Mouse (Mus musculus): ENCODE measurements around the gene Olfr301. TPM values are rescaled to one million over a fixed set of nuclear protein-coding genes. Genes with fewer than 3 reads are reported as not detected.

Olfr301 gene
- polyA plus RNA-seq, 2 experiments = not detected

DNA sequence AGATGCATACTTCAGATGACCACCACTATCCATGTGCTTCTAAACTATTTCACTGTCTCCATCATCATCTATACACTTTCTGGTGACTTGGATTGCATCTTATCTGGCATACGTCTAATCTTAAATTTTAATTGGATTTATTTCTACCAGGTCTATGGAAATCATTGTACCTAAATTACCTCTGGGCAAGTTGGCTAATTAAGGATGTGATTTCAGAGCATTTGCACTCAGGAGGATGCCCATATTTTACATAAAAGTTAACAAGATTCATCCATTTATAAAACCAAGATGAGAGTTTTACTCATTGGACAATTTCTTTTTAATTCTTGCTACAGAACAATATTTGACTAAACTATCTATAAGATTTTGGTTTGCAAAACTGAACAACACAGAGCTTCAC, 56.0 kb downstream of the Olfr301 start, which contains the start of gene Olfr299:
Olfr299 (plus strand) TSS at position 301 of the 400 bp plus-strand sequence.
- Histone ChIP-seq H3K4me1 (ENCODE audit: control insufficient read depth, insufficient read depth, low read length) (no peaks in the 10 kb centered on the region), H3K4me3 (replicated peaks; ENCODE audit: low read length) (no peak within 1 kb of the TSS), H3K36me3 (ENCODE audit: control insufficient read depth, insufficient read depth, low read length) (no peaks in the 10 kb centered on the region), H3K9me3 (ENCODE audit: control insufficient read depth, low read length) (no peaks in the 10 kb centered on the region), H3K27me3 (ENCODE audit: control insufficient read depth, insufficient read depth, low read length) (no peaks in the 10 kb centered on the region), H3K4me2 (replicated peaks; ENCODE audit: low read depth, low read length, severe bottlenecking) (no peak within 1 kb of the TSS), H3K27ac (replicated peaks; ENCODE audit: low read depth, low read length) (no peak within 1 kb of the TSS), H3K9ac (ENCODE audit: low read depth, low read length, severe bottlenecking) (no peak within 1 kb of the TSS)
- DNase-seq (ENCODE audit: low spot score) = no peak
- WGBS = 83% methylated on average over 1 of the region's 1 CpGs
- ATAC-seq (ENCODE audit: low FRiP score, low read depth) = no peak
- no peak for TF ChIP-seq POLR2A (IDR thresholded peaks at IDR 0.05; ENCODE audit: borderline replicate concordance, extremely low read depth, insufficient read depth, insufficient read length)

Other genes with a start within 250 kb of the Olfr301 start
- not detected in 2 replicates for gene Vmn2r75, start 232.1 kb upstream of the Olfr301 start, polyA plus RNA-seq (2012; rRNA removed)
- not detected in 2 replicates for gene Vmn2r75, start 232.1 kb upstream of the Olfr301 start, polyA plus RNA-seq (2014; fragmentation: Nextera tagmentation; extraction: Ambion mirVana)
- gene Vmn2r76, start 157.5 kb upstream of the Olfr301 start, polyA plus RNA-seq (2012; rRNA removed) = not detected in 2 replicates
- not detected in 2 replicates for gene Vmn2r76, start 157.5 kb upstream of the Olfr301 start, polyA plus RNA-seq (2014; fragmentation: Nextera tagmentation; extraction: Ambion mirVana)
- not detected in 2 replicates for gene Olfr310, start 126.7 kb upstream of the Olfr301 start, polyA plus RNA-seq (2012; rRNA removed)
- not detected in 2 replicates for gene Olfr310, start 126.7 kb upstream of the Olfr301 start, polyA plus RNA-seq (2014; fragmentation: Nextera tagmentation; extraction: Ambion mirVana)
- not detected in 2 replicates for gene Olfr309, start 90.1 kb upstream of the Olfr301 start, polyA plus RNA-seq (2012; rRNA removed)
- gene Olfr309, start 90.1 kb upstream of the Olfr301 start, polyA plus RNA-seq (2014; fragmentation: Nextera tagmentation; extraction: Ambion mirVana) = not detected in 2 replicates
- gene Olfr308, start 78.2 kb upstream of the Olfr301 start, polyA plus RNA-seq (2012; rRNA removed) = not detected in 2 replicates
- gene Olfr308, start 78.2 kb upstream of the Olfr301 start, polyA plus RNA-seq (2014; fragmentation: Nextera tagmentation; extraction: Ambion mirVana) = not detected in 2 replicates
- not detected in 2 replicates for gene Olfr307, start 66.3 kb upstream of the Olfr301 start, polyA plus RNA-seq (2012; rRNA removed)
- gene Olfr307, start 66.3 kb upstream of the Olfr301 start, polyA plus RNA-seq (2014; fragmentation: Nextera tagmentation; extraction: Ambion mirVana) = not detected in 2 replicates
- gene Olfr305, start 36.9 kb upstream of the Olfr301 start, polyA plus RNA-seq (2012; rRNA removed) = not detected in 2 replicates
- not detected in 2 replicates for gene Olfr305, start 36.9 kb upstream of the Olfr301 start, polyA plus RNA-seq (2014; fragmentation: Nextera tagmentation; extraction: Ambion mirVana)
- not detected in 2 replicates for gene Olfr304, start 17.2 kb upstream of the Olfr301 start, polyA plus RNA-seq (2012; rRNA removed)
- gene Olfr304, start 17.2 kb upstream of the Olfr301 start, polyA plus RNA-seq (2014; fragmentation: Nextera tagmentation; extraction: Ambion mirVana) = not detected in 2 replicates
- gene Olfr303, start 6.1 kb upstream of the Olfr301 start, polyA plus RNA-seq (2012; rRNA removed) = not detected in 2 replicates
- not detected in 2 replicates for gene Olfr303, start 6.1 kb upstream of the Olfr301 start, polyA plus RNA-seq (2014; fragmentation: Nextera tagmentation; extraction: Ambion mirVana)
- gene Olfr299, start 56.1 kb downstream of the Olfr301 start, polyA plus RNA-seq (2012; rRNA removed) = not detected in 2 replicates
- not detected in 2 replicates for gene Olfr299, start 56.1 kb downstream of the Olfr301 start, polyA plus RNA-seq (2014; fragmentation: Nextera tagmentation; extraction: Ambion mirVana)
- not detected in 2 replicates for gene Olfr298, start 88.6 kb downstream of the Olfr301 start, polyA plus RNA-seq (2012; rRNA removed)
- not detected in 2 replicates for gene Olfr298, start 88.6 kb downstream of the Olfr301 start, polyA plus RNA-seq (2014; fragmentation: Nextera tagmentation; extraction: Ambion mirVana)
- gene Olfr297, start 116.1 kb downstream of the Olfr301 start, polyA plus RNA-seq (2012; rRNA removed) = not detected in 2 replicates
- not detected in 2 replicates for gene Olfr297, start 116.1 kb downstream of the Olfr301 start, polyA plus RNA-seq (2014; fragmentation: Nextera tagmentation; extraction: Ambion mirVana)
- gene Olfr295, start 180.0 kb downstream of the Olfr301 start, polyA plus RNA-seq (2012; rRNA removed) = not detected in 2 replicates
- gene Olfr295, start 180.0 kb downstream of the Olfr301 start, polyA plus RNA-seq (2014; fragmentation: Nextera tagmentation; extraction: Ambion mirVana) = not detected in 2 replicates
- not detected in 2 replicates for gene Olfr294, start 212.8 kb downstream of the Olfr301 start, polyA plus RNA-seq (2012; rRNA removed)
- gene Olfr294, start 212.8 kb downstream of the Olfr301 start, polyA plus RNA-seq (2014; fragmentation: Nextera tagmentation; extraction: Ambion mirVana) = not detected in 2 replicates
- gene Olfr293, start 245.2 kb downstream of the Olfr301 start, polyA plus RNA-seq (2012; rRNA removed) = not detected in 2 replicates
- not detected in 2 replicates for gene Olfr293, start 245.2 kb downstream of the Olfr301 start, polyA plus RNA-seq (2014; fragmentation: Nextera tagmentation; extraction: Ambion mirVana)